Mouse (Mus musculus): ENCODE measurements at regions not wholly inside any gene's neighbourhood (a gene's known extent, or its start where the extent isn't known, plus 50 kb on each side); places are given as distances from the start of the nearest gene placed in this dataset.
A peak's percentile ranks its signal among the peaks of the same experiment; 100 is the strongest.

GRCm38 (mm10) chr10:25714636-25715035 lies 178.6 kb upstream of the Smlr1 start:
- no peak overlapping the region for H3K27ac ChIP-seq
- no peak for DNase-seq (ENCODE audit: low spot score)

DNA sequence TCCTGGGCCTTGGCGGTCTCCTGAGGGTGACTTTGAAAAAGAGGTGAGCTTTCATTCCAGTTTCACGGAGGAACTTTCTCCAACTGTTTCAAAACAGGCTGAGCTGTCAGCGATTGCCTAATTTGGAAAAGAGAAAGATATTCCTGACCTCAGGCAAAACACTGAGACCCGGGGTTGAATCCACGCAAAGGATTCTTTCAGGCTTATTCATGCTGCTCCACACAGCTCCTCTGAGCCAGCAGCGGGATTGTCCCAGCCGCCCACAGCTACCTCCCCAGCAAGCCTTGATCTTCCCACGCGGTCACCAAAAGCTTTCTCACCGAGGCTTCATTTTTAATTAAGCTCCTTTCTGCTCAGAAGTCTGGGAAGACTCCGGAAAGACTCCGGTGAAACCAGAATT lies 178.0 kb upstream of the Smlr1 start:
- TF ChIP-seq CTCF (IDR thresholded peaks at IDR 0.05; ENCODE audit: low read depth): no peak
- ATAC-seq (no peak), DNase-seq (ENCODE audit: low spot score) (no peak)
- Histone ChIP-seq H3K4me1 (ENCODE audit: insufficient read depth, low read length) (no peaks in the 10 kb centered on the region), H3K36me3 (ENCODE audit: insufficient read depth, low read length) (no peaks in the 10 kb centered on the region), H3K4me2 (ENCODE audit: low read depth, low read length) (no peak overlapping the region), H3K4me3 (ENCODE audit: low read length) (no peak overlapping the region), H3K27me3 (ENCODE audit: insufficient read depth, low read length) (no peaks in the 10 kb centered on the region), H3K27ac (no peak overlapping the region), H3K9ac (replicated peaks; ENCODE audit: low read length) (no peak overlapping the region), H3K9me3 (ENCODE audit: low read length) (no peaks in the 10 kb centered on the region)
- 61% methylated on average over 12 of the region's 12 CpGs for WGBS

More at GRCm38 (mm10) chr10:25714636-25715035, 178.6 kb upstream of the Smlr1 start:
- Histone ChIP-seq H3K4me2 (ENCODE audit: low read depth, low read length) (no peak overlapping the region), H3K9me3 (ENCODE audit: low read length) (no peaks in the 10 kb centered on the region), H3K27me3 (ENCODE audit: insufficient read depth, low read length) (no peaks in the 10 kb centered on the region), H3K4me3 (ENCODE audit: low read length) (no peak overlapping the region), H3K9ac (replicated peaks; ENCODE audit: low read length) (no peak overlapping the region), H3K4me1 (ENCODE audit: insufficient read depth, low read length) (no peaks in the 10 kb centered on the region), H3K36me3 (ENCODE audit: insufficient read depth, low read length) (no peaks in the 10 kb centered on the region)
- no peak for ATAC-seq
- TF ChIP-seq CTCF (IDR thresholded peaks at IDR 0.05; ENCODE audit: low read depth): no peak

DNA sequence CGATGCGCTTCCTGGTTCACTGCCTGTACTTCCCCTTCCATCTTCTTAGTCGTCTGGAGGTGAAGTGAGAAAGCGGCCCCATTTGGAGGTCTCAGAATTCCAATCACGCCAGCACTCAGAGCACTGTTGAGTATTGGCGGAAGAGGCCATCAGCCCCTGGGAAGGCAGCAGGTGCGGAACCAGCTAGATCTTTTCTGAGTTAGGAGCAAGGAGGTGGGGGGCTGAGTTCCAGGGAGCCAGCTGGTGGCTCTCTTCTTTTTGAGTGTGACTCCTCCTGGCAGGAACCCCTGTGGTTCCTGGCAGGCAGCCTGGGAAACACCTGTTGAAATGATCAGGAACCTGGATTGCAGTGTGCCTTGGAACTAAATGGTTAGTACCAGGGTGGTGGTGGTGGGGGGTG lies 171.9 kb upstream of the Smlr1 start:
- Histone ChIP-seq H3K27me3 (ENCODE audit: insufficient read depth, low read length) (no peaks in the 10 kb centered on the region), H3K4me1 (ENCODE audit: insufficient read depth, low read length) (no peaks in the 10 kb centered on the region), H3K36me3 (ENCODE audit: insufficient read depth, low read length) (no peaks in the 10 kb centered on the region), H3K4me2 (ENCODE audit: low read depth, low read length) (no peak overlapping the region), H3K27ac (no peak overlapping the region), H3K4me3 (ENCODE audit: low read length) (no peak overlapping the region), H3K9ac (replicated peaks; ENCODE audit: low read length) (no peak overlapping the region), H3K9me3 (ENCODE audit: low read length) (no peaks in the 10 kb centered on the region)
- ATAC-seq: 0 out of 2 replicates have a peak, but pooled peaks have one; percentile 51
- 41% methylated on average over 7 of the region's 7 CpGs for WGBS
- DNase-seq (ENCODE audit: low spot score): peak; percentile 52
- no peak for TF ChIP-seq CTCF (IDR thresholded peaks at IDR 0.05; ENCODE audit: low read depth)

- no peak for TF ChIP-seq CTCF (IDR thresholded peaks at IDR 0.05; ENCODE audit: low read depth)
- Histone ChIP-seq H3K4me1 (ENCODE audit: insufficient read depth, low read length) (no peaks in the 10 kb centered on the region), H3K27ac (no peak overlapping the region), H3K9me3 (ENCODE audit: low read length) (no peaks in the 10 kb centered on the region), H3K4me2 (ENCODE audit: low read depth, low read length) (no peak overlapping the region), H3K27me3 (ENCODE audit: insufficient read depth, low read length) (no peaks in the 10 kb centered on the region), H3K9ac (replicated peaks; ENCODE audit: low read length) (no peak overlapping the region), H3K4me3 (ENCODE audit: low read length) (no peak overlapping the region), H3K36me3 (ENCODE audit: insufficient read depth, low read length) (no peaks in the 10 kb centered on the region)
- 85% methylated on average over 3 of the region's 3 CpGs for WGBS
- DNase-seq (ENCODE audit: low spot score) (no peak), ATAC-seq (no peak)
Measured at GRCm38 (mm10) chr10:25702146-25702545, 166.1 kb upstream of the Smlr1 start.

DNA sequence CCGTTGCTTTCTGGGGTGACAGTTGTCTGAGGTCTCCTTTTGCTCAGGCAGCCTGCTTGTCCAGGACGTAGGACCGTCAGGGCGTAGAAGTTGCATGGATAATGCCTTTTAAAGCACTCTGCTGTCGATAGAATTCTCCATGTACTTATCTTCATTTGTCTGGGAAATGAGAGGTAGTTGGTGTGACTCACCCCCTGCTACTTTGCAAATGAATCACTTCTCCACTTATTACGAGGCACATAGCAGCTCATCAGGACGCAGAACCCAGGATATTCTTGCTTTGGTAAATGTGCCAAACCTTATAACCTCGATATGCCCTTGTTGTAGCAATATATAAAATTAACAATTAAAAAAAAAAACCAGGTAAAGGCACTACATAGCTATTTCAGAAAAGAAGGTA lies 159.7 kb upstream of the Smlr1 start:
- no peaks in the 10 kb centered on the region for H3K36me3 ChIP-seq (ENCODE audit: insufficient read depth, low read length)
- no peak overlapping the region for H3K4me2 ChIP-seq (ENCODE audit: low read depth, low read length)
- H3K27ac ChIP-seq: no peak overlapping the region
- TF ChIP-seq CTCF (IDR thresholded peaks at IDR 0.05; ENCODE audit: low read depth): no peak
- no peak for ATAC-seq
- H3K9me3 ChIP-seq (ENCODE audit: low read length): no peaks in the 10 kb centered on the region
- no peaks in the 10 kb centered on the region for H3K27me3 ChIP-seq (ENCODE audit: insufficient read depth, low read length)
- no peak overlapping the region for H3K9ac ChIP-seq (replicated peaks; ENCODE audit: low read length)
- WGBS: 73% methylated on average over 8 of the region's 8 CpGs
- no peak for DNase-seq (ENCODE audit: low spot score)
- H3K4me3 ChIP-seq (ENCODE audit: low read length): no peak overlapping the region
- no peaks in the 10 kb centered on the region for H3K4me1 ChIP-seq (ENCODE audit: insufficient read depth, low read length)

DNA sequence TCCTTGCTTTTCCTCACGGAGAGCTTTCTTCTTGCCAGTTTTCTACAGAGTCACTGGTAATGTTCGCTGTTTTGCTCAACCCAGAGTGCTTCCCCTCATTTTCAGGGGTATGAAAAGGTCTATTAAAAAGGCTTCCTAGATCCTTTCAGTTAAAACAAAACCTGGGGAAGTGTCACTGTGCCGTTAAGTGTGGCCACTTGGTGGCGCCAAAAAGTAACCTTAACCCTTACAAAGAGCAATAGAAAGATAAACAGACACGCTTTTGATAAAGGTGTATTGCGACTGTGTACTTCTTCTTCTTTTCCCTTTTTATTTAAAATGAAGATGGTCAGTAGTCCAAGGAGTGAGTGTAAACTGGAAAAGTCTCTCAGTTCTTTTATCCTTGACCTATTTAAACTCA lies 145.2 kb upstream of the Smlr1 start:
- Histone ChIP-seq H3K36me3 (ENCODE audit: insufficient read depth, low read length) (no peaks in the 10 kb centered on the region), H3K4me2 (ENCODE audit: low read depth, low read length) (no peak overlapping the region), H3K4me1 (ENCODE audit: insufficient read depth, low read length) (no peaks in the 10 kb centered on the region; the same call in 1 of the 2 replicates), H3K4me3 (ENCODE audit: low read length) (no peak overlapping the region), H3K27me3 (ENCODE audit: insufficient read depth, low read length) (no peaks in the 10 kb centered on the region), H3K9ac (replicated peaks; ENCODE audit: low read length) (no peak overlapping the region), H3K27ac (no peak overlapping the region), H3K9me3 (ENCODE audit: low read length) (no peaks in the 10 kb centered on the region)
- 0 out of 2 replicates have a peak, but pooled peaks have one; percentile 59 for ATAC-seq
- WGBS: 10% methylated on average over 6 of the region's 6 CpGs
- peak; percentile 87 for DNase-seq (ENCODE audit: low spot score)
- peak; percentile 84 for TF ChIP-seq CTCF (IDR thresholded peaks at IDR 0.05; ENCODE audit: low read depth)

GRCm38 (mm10) chr10:25677889-25678288 lies 141.8 kb upstream of the Smlr1 start:
- peak; percentile 76 for DNase-seq (ENCODE audit: low spot score)
- peak; percentile 72 for ATAC-seq
- Histone ChIP-seq H3K4me2 (ENCODE audit: low read depth, low read length) (no peak overlapping the region), H3K4me1 (ENCODE audit: insufficient read depth, low read length) (no peaks in the 10 kb centered on the region; the same call in 1 of the 2 replicates), H3K9ac (replicated peaks; ENCODE audit: low read length) (no peak overlapping the region), H3K27me3 (ENCODE audit: insufficient read depth, low read length) (no peaks in the 10 kb centered on the region), H3K9me3 (ENCODE audit: low read length) (no peaks in the 10 kb centered on the region), H3K4me3 (ENCODE audit: low read length) (no peak overlapping the region), H3K27ac (no peak overlapping the region), H3K36me3 (ENCODE audit: insufficient read depth, low read length) (no peaks in the 10 kb centered on the region)
- WGBS: 20% methylated on average over 1 of the region's 1 CpGs
- no peak for TF ChIP-seq CTCF (IDR thresholded peaks at IDR 0.05; ENCODE audit: low read depth)
